ENCODE assay signal across 9 mouse cellular contexts in the genomic region with DNA sequence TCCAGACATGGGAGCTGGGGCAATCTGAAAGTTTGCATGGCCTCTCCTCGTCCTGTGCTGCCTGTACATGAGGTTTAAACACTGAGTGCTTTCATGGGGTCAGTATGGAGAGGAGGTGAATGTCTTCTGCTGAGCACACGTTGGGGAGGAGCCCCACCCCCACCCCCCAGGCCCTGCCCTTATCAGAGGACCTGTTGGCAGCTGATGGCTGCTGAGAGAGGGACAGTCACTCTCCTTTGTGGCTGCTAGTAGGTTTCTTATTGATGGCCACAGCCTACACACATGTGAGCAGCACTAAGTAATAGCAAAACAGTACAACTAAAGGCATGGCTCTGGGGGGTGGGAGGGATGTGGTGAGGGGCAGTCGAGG.
A peak's percentile ranks its signal among the peaks of the same experiment; 100 is the strongest.
DNase-seq lines count a peak whose midpoint lies in the region; ATAC-seq lines count a peak whose summit lies in the region.
"Had no signal": no experiment of that assay in that cellular context is flagged by ENCODE, and none has a peak within 500 bp of the region (broad histone marks: within the 10 kb centered on the region; RNA-seq: fewer than 3 reads in every experiment).

No protein-coding gene starts in this region.

- H3K4me1 ChIP-seq in heart, embryonic 16.5 days (ENCODE audit: control insufficient read depth, insufficient read depth, low read length) = peaks cover 14% of the 10 kb centered on the region
- peaks cover 4% of the 10 kb centered on the region; the same call in 1 of the 2 replicates for H3K4me1 ChIP-seq in embryonic facial prominence, embryonic 11.5 days (ENCODE audit: control insufficient read depth, insufficient read depth, low read length)
- H3K4me1 ChIP-seq in forebrain, embryonic 15.5 days = peaks cover 14% of the 10 kb centered on the region

- H3K9ac ChIP-seq in heart, embryonic 16.5 days (ENCODE audit: low read length) = peak overlapping the region; percentile 18; the same call in 1 of the 2 replicates
- peak overlapping the region; percentile 33 for H3K9ac ChIP-seq in embryonic facial prominence, embryonic 11.5 days (replicated peaks; ENCODE audit: low read length)
- no peak overlapping the region for H3K9ac ChIP-seq in forebrain, embryonic 15.5 days (replicated peaks)

- H3K4me2 ChIP-seq in heart, embryonic 16.5 days (ENCODE audit: low read depth, low read length) = peak overlapping the region; percentile 48
- no peak overlapping the region; the same call in 1 of the 2 replicates for H3K4me2 ChIP-seq in embryonic facial prominence, embryonic 11.5 days (ENCODE audit: low read depth, low read length)
- H3K4me2 ChIP-seq in forebrain, embryonic 15.5 days (replicated peaks) = peak overlapping the region; percentile 35

- no peaks in the 10 kb centered on the region for H3K36me3 ChIP-seq in heart, embryonic 16.5 days (ENCODE audit: control insufficient read depth, insufficient read depth)
- H3K36me3 ChIP-seq in embryonic facial prominence, embryonic 11.5 days (replicated peaks; ENCODE audit: control insufficient read depth, insufficient read depth, low read depth, low read length) = no peaks in the 10 kb centered on the region
- H3K36me3 ChIP-seq in forebrain, embryonic 15.5 days = no peaks in the 10 kb centered on the region

- DNase-seq in heart, postnatal 14 days = no peak
- no peak for DNase-seq in embryonic facial prominence, embryonic 11.5 days (ENCODE audit: low spot score)
- no peak for DNase-seq in urinary bladder, postnatal 4 days (ENCODE audit: low spot score in 2 of 2)
- DNase-seq in cerebellum, adult 9-10 months = no peak
- DNase-seq in cerebellum, adult 11-12 months = no peak

- no peaks in the 10 kb centered on the region; the same call in 1 of the 2 replicates for H3K9me3 ChIP-seq in heart, embryonic 16.5 days (replicated peaks; ENCODE audit: control insufficient read depth, low read length)
- no peaks in the 10 kb centered on the region for H3K9me3 ChIP-seq in embryonic facial prominence, embryonic 11.5 days (replicated peaks; ENCODE audit: control insufficient read depth, low read length)
- H3K9me3 ChIP-seq in forebrain, embryonic 15.5 days = no peaks in the 10 kb centered on the region

- WGBS in heart, embryonic 16.5 days = 34% methylated on average over 3 of the region's 3 CpGs
- 39% methylated on average over 3 of the region's 3 CpGs for WGBS in embryonic facial prominence, embryonic 11.5 days
- WGBS in forebrain, embryonic 15.5 days = 60% methylated on average over 3 of the region's 3 CpGs

- ATAC-seq in heart, embryonic 16.5 days (replicated peaks; ENCODE audit: extremely low read depth, insufficient read depth, low FRiP score) = 0 out of 2 replicates have a peak, but pooled peaks have one; percentile 26
- no peak for ATAC-seq in embryonic facial prominence, embryonic 11.5 days (replicated peaks; ENCODE audit: insufficient number of reproducible peaks, low FRiP score, low TSS enrichment, low read depth)
- ATAC-seq in forebrain, embryonic 15.5 days (replicated peaks) = no peak
- peak; percentile 51; the same call in 1 of the 2 replicates for ATAC-seq in megakaryocyte-erythroid progenitor cell, adult 5-6 weeks (replicated peaks; ENCODE audit: low FRiP score, low TSS enrichment, poor library complexity, severe bottlenecking)

- H3K27me3 ChIP-seq in heart, embryonic 16.5 days (ENCODE audit: control insufficient read depth, insufficient read depth, low read length) = no peaks in the 10 kb centered on the region
- H3K27me3 ChIP-seq in embryonic facial prominence, embryonic 11.5 days (ENCODE audit: control insufficient read depth, insufficient read depth, low read length) = no peaks in the 10 kb centered on the region
- H3K27me3 ChIP-seq in forebrain, embryonic 15.5 days = no peaks in the 10 kb centered on the region

- H3K4me3 ChIP-seq in heart, embryonic 16.5 days (ENCODE audit: low read length) = peak overlapping the region; percentile 16
- no peak overlapping the region for H3K4me3 ChIP-seq in embryonic facial prominence, embryonic 11.5 days (ENCODE audit: low read depth, low read length)
- no peak overlapping the region for H3K4me3 ChIP-seq in forebrain, embryonic 15.5 days
- H3K4me3 ChIP-seq: myocyte had no signal

- no peak overlapping the region for H3K27ac ChIP-seq in heart, embryonic 16.5 days (ENCODE audit: low read length)
- peak overlapping the region; percentile 77 for H3K27ac ChIP-seq in embryonic facial prominence, embryonic 11.5 days (replicated peaks; ENCODE audit: low read depth, low read length)
- no peak overlapping the region for H3K27ac ChIP-seq in forebrain, embryonic 15.5 days (replicated peaks)

- intact Hi-C loops in heart, postnatal 14 days (cut with DNase I) = no loop called here

Comparison
In these comparisons a context has a peak if more than half of its experiments do, and no peak if none do; other contexts are left out.
1. ATAC-seq: peak in heart, embryonic 16.5 days (single experiment) and megakaryocyte-erythroid progenitor cell, adult 5-6 weeks (single experiment); none in embryonic facial prominence, embryonic 11.5 days (single experiment) and forebrain, embryonic 15.5 days (single experiment).